Mouse (Mus musculus) G1E (cell line): ENCODE measurements around the gene Aldoart2.

ENCODE experiments used
- CTCF ChIP-seq: IDR thresholded peaks from 2 replicates; pipeline ENCODE4 v1.5.1; 2012; ENCODE audit warnings: low read depth, low read length, inconsistent platforms, mixed read lengths
- GATA1 ChIP-seq: IDR thresholded peaks from 2 replicates; pipeline ENCODE4 v1.6.1; 2012; ENCODE audit warnings: borderline replicate concordance, low read length, inconsistent platforms, mixed read lengths

DNA sequence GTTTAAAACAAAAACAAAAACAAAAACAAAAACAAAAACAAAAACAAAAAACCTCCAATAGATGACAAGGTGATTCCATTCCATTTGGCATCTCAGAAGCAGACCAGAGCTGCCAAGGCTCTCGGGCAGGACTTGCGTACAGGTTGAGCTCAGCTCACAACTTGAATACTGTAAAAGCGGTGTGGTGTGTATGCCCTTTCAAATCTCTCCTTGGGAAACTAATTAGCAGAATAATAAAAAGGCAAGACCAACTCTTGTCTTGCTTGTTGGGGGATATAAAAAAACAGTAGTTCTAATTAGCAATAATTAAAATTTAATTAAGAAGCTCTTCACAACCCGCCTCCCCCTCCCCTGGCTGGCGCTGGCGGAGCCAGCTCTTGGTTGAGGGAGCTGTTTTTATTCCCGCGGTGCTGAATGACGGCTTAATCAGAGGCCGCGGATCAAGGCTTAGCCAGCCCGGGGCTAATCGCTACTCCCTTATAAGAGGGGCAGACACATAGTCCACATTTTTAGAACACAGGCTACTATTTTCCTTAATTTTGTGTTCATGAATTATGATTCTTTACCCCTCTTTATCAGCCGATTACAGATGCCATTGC, 28.4 kb upstream of the Aldoart2 start:
- TF ChIP-seq GATA1: no peak
- no peak for TF ChIP-seq CTCF
